Mouse (Mus musculus): ENCODE measurements around the gene Asf1b.

The Asf1b gene

DNA sequence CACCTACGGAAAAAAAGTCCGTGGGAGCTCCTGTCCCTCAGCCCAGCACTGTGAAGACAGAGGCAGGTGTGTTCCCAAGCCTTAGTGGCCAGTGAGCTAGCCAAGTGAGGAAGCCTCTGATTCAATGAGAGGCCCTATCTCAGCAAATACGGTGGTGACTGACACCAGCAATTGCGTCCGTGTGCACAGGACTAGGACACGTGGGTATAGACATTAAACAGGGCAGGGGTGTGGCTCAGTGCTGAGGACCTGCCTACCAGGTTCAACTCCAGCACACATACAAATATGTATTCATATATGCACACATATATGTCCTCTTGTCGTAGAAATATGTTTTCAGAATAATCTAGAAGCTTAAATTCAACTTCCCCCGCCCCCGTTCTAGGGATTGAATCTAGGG lies 64.4 kb downstream of the Asf1b start:
- DNase-seq (ENCODE audit: low read depth, low spot score), result no peak
